Mouse (Mus musculus): Measurements from ENCODE around the gene Strn3.

Strn3 gene

GRCm38 (mm10) chr12:51691845-51692632 lies at the start of gene Strn3:
TSS of gene Strn3 (minus strand) at chr12:51691897.
- peak; percentile 98 for DNase-seq (ENCODE audit: low spot score in 2 of 2)

- no peak for DNase-seq (ENCODE audit: low spot score in 2 of 2)
Measured at GRCm38 (mm10) chr12:51736807-51737206, 45.1 kb upstream of the Strn3 start.

GRCm38 (mm10) chr12:51736381-51736780 lies 44.7 kb upstream of the Strn3 start:
- DNase-seq (ENCODE audit: low spot score in 2 of 2) = no peak

GRCm38 (mm10) chr12:51735840-51736271 lies 44.2 kb upstream of the Strn3 start:
- DNase-seq (ENCODE audit: low spot score in 2 of 2) = no peak

- no peak for DNase-seq (ENCODE audit: low spot score in 2 of 2)
Measured at GRCm38 (mm10) chr12:51734605-51735211, 43.0 kb upstream of the Strn3 start.

- no peak for DNase-seq (ENCODE audit: low spot score in 2 of 2)
Measured at GRCm38 (mm10) chr12:51729827-51730226, 38.1 kb upstream of the Strn3 start.

- peak; percentile 77 to 81 for DNase-seq (ENCODE audit: low spot score in 2 of 2)
Measured at GRCm38 (mm10) chr12:51729058-51729457, 37.4 kb upstream of the Strn3 start.

- no peak for DNase-seq (ENCODE audit: low spot score in 2 of 2)
Measured at GRCm38 (mm10) chr12:51721836-51722235, 30.1 kb upstream of the Strn3 start.

GRCm38 (mm10) chr12:51718617-51719016 lies 26.9 kb upstream of the Strn3 start:
- no peak for DNase-seq (ENCODE audit: low spot score in 2 of 2)

- DNase-seq (ENCODE audit: low spot score in 2 of 2) = no peak
Measured at GRCm38 (mm10) chr12:51712685-51713084, 21.0 kb upstream of the Strn3 start.

GRCm38 (mm10) chr12:51710154-51710553 lies 18.5 kb upstream of the Strn3 start:
- no peak for DNase-seq (ENCODE audit: low spot score in 2 of 2)

GRCm38 (mm10) chr12:51709741-51710140 lies 18.0 kb upstream of the Strn3 start:
- no peak for DNase-seq (ENCODE audit: low spot score in 2 of 2)

GRCm38 (mm10) chr12:51708941-51709686 lies 17.4 kb upstream of the Strn3 start:
- DNase-seq (ENCODE audit: low spot score in 2 of 2) = peak; percentile 58 to 75

GRCm38 (mm10) chr12:51706673-51707235 lies 15.1 kb upstream of the Strn3 start:
- no peak for DNase-seq (ENCODE audit: low spot score in 2 of 2)

- DNase-seq (ENCODE audit: low spot score in 2 of 2) = no peak
Measured at GRCm38 (mm10) chr12:51705778-51706177, 14.1 kb upstream of the Strn3 start.

- no peak for DNase-seq (ENCODE audit: low spot score in 2 of 2)
Measured at GRCm38 (mm10) chr12:51704572-51704971, 12.9 kb upstream of the Strn3 start.

GRCm38 (mm10) chr12:51703859-51704258 lies 12.2 kb upstream of the Strn3 start:
- no peak for DNase-seq (ENCODE audit: low spot score in 2 of 2)

- DNase-seq (ENCODE audit: low spot score in 2 of 2) = no peak
Measured at GRCm38 (mm10) chr12:51701723-51702122, 10.0 kb upstream of the Strn3 start.

- DNase-seq (ENCODE audit: low spot score in 2 of 2) = no peak
Measured at GRCm38 (mm10) chr12:51699623-51700393, 8.1 kb upstream of the Strn3 start.

GRCm38 (mm10) chr12:51696157-51696556 lies 4.5 kb upstream of the Strn3 start:
- no peak for DNase-seq (ENCODE audit: low spot score in 2 of 2)

GRCm38 (mm10) chr12:51694966-51695365 lies 3.3 kb upstream of the Strn3 start:
- DNase-seq (ENCODE audit: low spot score in 2 of 2) = no peak

Data from heart, adult 9 months (tissue).